Mouse (Mus musculus): ENCODE measurements around the gene Rps5.
"Not testable (repeated sequence)": the region's sequence is repeated elsewhere in the genome, so short reads cannot be mapped to it uniquely, and the experiment has no call there.

Gene Rps5

GRCm38 (mm10) chr7:12921705-12922465, at the start of gene Rps5:
Gene Rps5, plus strand, starts transcription at chr7:12922290.
- DNase-seq (ENCODE audit: low read depth, low spot score), result peak; percentile 99

- peak; percentile 59 for DNase-seq (ENCODE audit: low read depth, low spot score)
Measured at GRCm38 (mm10) chr7:12874301-12874700, 47.8 kb upstream of the Rps5 start.

- DNase-seq (ENCODE audit: low read depth, low spot score), result no peak
Measured at GRCm38 (mm10) chr7:12880036-12880435, 42.1 kb upstream of the Rps5 start.

GRCm38 (mm10) chr7:12880497-12880896, 41.6 kb upstream of the Rps5 start:
- not testable (repeated sequence) for DNase-seq (ENCODE audit: low read depth, low spot score)

GRCm38 (mm10) chr7:12880911-12881660, 41.0 kb upstream of the Rps5 start, which contains the start of gene Zfp128:
Gene Zfp128, plus strand, starts transcription at chr7:12881177.
- DNase-seq (ENCODE audit: low read depth, low spot score), result peak; percentile 95

GRCm38 (mm10) chr7:12886563-12887266, 35.4 kb upstream of the Rps5 start:
- no peak for DNase-seq (ENCODE audit: low read depth, low spot score)

- no peak for DNase-seq (ENCODE audit: low read depth, low spot score)
Measured at GRCm38 (mm10) chr7:12887585-12887984, 34.5 kb upstream of the Rps5 start.

- no peak for DNase-seq (ENCODE audit: low read depth, low spot score)
Measured at GRCm38 (mm10) chr7:12890928-12891327, 31.2 kb upstream of the Rps5 start.

- no peak for DNase-seq (ENCODE audit: low read depth, low spot score)
Measured at GRCm38 (mm10) chr7:12891334-12891733, 30.8 kb upstream of the Rps5 start.

GRCm38 (mm10) chr7:12897655-12898410, 24.3 kb upstream of the Rps5 start, which contains the start of gene Zscan22:
Gene Zscan22, plus strand, starts transcription at chr7:12897815.
- peak; percentile 87 for DNase-seq (ENCODE audit: low read depth, low spot score)

- no peak for DNase-seq (ENCODE audit: low read depth, low spot score)
Measured at GRCm38 (mm10) chr7:12901517-12901916, 20.6 kb upstream of the Rps5 start.

GRCm38 (mm10) chr7:12903623-12904022, 18.5 kb upstream of the Rps5 start:
- peak; percentile 78 for DNase-seq (ENCODE audit: low read depth, low spot score)

GRCm38 (mm10) chr7:12905146-12905545, 16.9 kb upstream of the Rps5 start:
- no peak for DNase-seq (ENCODE audit: low read depth, low spot score)

- peak; percentile 84 for DNase-seq (ENCODE audit: low read depth, low spot score)
Measured at GRCm38 (mm10) chr7:12909498-12909962, 12.6 kb upstream of the Rps5 start.

GRCm38 (mm10) chr7:12910181-12910668, 11.9 kb upstream of the Rps5 start:
- DNase-seq (ENCODE audit: low read depth, low spot score), result peak; percentile 83

- peak; percentile 56 for DNase-seq (ENCODE audit: low read depth, low spot score)
Measured at GRCm38 (mm10) chr7:12913556-12913955, 8.5 kb upstream of the Rps5 start.

- DNase-seq (ENCODE audit: low read depth, low spot score), result not testable (repeated sequence)
Measured at GRCm38 (mm10) chr7:12920495-12920894, 1.6 kb upstream of the Rps5 start.

- no peak for DNase-seq (ENCODE audit: low read depth, low spot score)
Measured at GRCm38 (mm10) chr7:12921318-12921704, 779 bp upstream of the Rps5 start.

GRCm38 (mm10) chr7:12922729-12923128, 639 bp downstream of the Rps5 start:
- no peak for DNase-seq (ENCODE audit: low read depth, low spot score)

- DNase-seq (ENCODE audit: low read depth, low spot score), result no peak
Measured at GRCm38 (mm10) chr7:12926316-12926715, 4.2 kb downstream of the Rps5 start.

GRCm38 (mm10) chr7:12927191-12927680, 5.1 kb downstream of the Rps5 start, which contains the start of gene Rnf225:
Gene Rnf225, plus strand, starts transcription at chr7:12927416.
- peak; percentile 22 for DNase-seq (ENCODE audit: low read depth, low spot score)

Data from A20 (cell line).